Mouse (Mus musculus) gastrocnemius, postnatal 25 days (tissue): ENCODE data around the gene Trpt1. TPM values are rescaled to one million over a fixed set of nuclear protein-coding genes. Genes with fewer than 3 reads are reported as not detected.

Experiments
- DNase-seq: peaks from one replicate; pipeline ENCODE4 v3.0.0; 2022
- total RNA-seq, 2 experiments: library from RNA; stranded (reverse); gene quantifications; 1 replicate in 1 of 2; 2 replicates in 1 of 2; pipeline ENCODE4 v1.2.3; 2021

Gene Trpt1
- total RNA-seq, 2 experiments from 2014 or later: 21.5 to 24.5 TPM

- DNase-seq: no peak
These were observed 45.2 kb downstream of the Trpt1 start for GRCm38 (mm10) chr19:7041171-7041570.

- DNase-seq: no peak
These were observed 48.3 kb downstream of the Trpt1 start for GRCm38 (mm10) chr19:7044279-7044678.

GRCm38 (mm10) chr19:7044706-7045105 lies 48.8 kb downstream of the Trpt1 start:
- DNase-seq: no peak

Other genes with a start within 250 kb of the Trpt1 start
- 1 to 10 TPM; 6.7 to 7.2 TPM for gene Rps6ka4, start 155.5 kb upstream of the Trpt1 start, total RNA-seq
- gene Ccdc88b, start 137.9 kb upstream of the Trpt1 start, total RNA-seq: under 1 TPM; 0.40 to 0.41 TPM
- 10 to 100 TPM; 28.8 to 32.2 TPM for gene Trmt112, start 86.4 kb upstream of the Trpt1 start, total RNA-seq
- gene Prdx5, start 86.0 kb upstream of the Trpt1 start, total RNA-seq: 100 to 1,000 TPM; 212 to 215 TPM
- 10 to 100 TPM; 86.8 to 89.5 TPM for gene Esrra, start 74.3 kb upstream of the Trpt1 start, total RNA-seq
- not detected for gene Catsperz, start 70.8 kb upstream of the Trpt1 start, total RNA-seq
- gene Kcnk4, start 61.6 kb upstream of the Trpt1 start, total RNA-seq: not detected
- gene Bad, start 54.3 kb upstream of the Trpt1 start, total RNA-seq: 10 to 100 TPM; 11.5 to 14.3 TPM
- gene Gpr137, start 53.7 kb upstream of the Trpt1 start, total RNA-seq: 10 to 100 TPM in 1 of 2 experiments, 1 to 10 TPM in 1; 9.5 to 10.9 TPM
- 100 to 1,000 TPM; 113 to 131 TPM for gene Ppp1r14b, start 21.2 kb upstream of the Trpt1 start, total RNA-seq
- 10 to 100 TPM in 1 of 2 experiments, 1 to 10 TPM in 1; 9.8 to 10.4 TPM for gene Plcb3, start 19.7 kb upstream of the Trpt1 start, total RNA-seq
- gene Fkbp2, start 15.6 kb upstream of the Trpt1 start, total RNA-seq: 10 to 100 TPM in 1 of 2 experiments, 1 to 10 TPM in 1; 7.9 to 12.4 TPM
- 100 to 1,000 TPM; 143 to 156 TPM for gene Vegfb, start 8.5 kb upstream of the Trpt1 start, total RNA-seq
- 10 to 100 TPM; 31.3 to 32.9 TPM for gene Dnajc4, start 3.6 kb upstream of the Trpt1 start, total RNA-seq
- 10 to 100 TPM; 15.6 to 17.2 TPM for gene Nudt22, start within 50 bp of the Trpt1 start, total RNA-seq
- 1 to 10 TPM in 1 of 2 experiments, under 1 TPM in 1; 0.84 to 1.2 TPM for gene Fermt3, start 23.3 kb downstream of the Trpt1 start, total RNA-seq
- 10 to 100 TPM; 86.5 to 95.6 TPM for gene Stip1, start 43.8 kb downstream of the Trpt1 start, total RNA-seq
- 100 to 1,000 TPM; 227 to 252 TPM for gene Macrod1, start 60.7 kb downstream of the Trpt1 start, total RNA-seq
- gene Flrt1, start 109.6 kb downstream of the Trpt1 start, total RNA-seq: under 1 TPM; 0.31 to 0.35 TPM
- 10 to 100 TPM; 48.4 to 48.5 TPM for gene Otub1, start 210.2 kb downstream of the Trpt1 start, total RNA-seq
- 100 to 1,000 TPM; 101 to 120 TPM for gene Cox8a, start 221.5 kb downstream of the Trpt1 start, total RNA-seq
- 10 to 100 TPM in 1 of 2 experiments, 1 to 10 TPM in 1; 8.3 to 13.0 TPM for gene Naa40, start 245.1 kb downstream of the Trpt1 start, total RNA-seq